Mouse (Mus musculus): ENCODE data around the gene Robo1.

DNA sequence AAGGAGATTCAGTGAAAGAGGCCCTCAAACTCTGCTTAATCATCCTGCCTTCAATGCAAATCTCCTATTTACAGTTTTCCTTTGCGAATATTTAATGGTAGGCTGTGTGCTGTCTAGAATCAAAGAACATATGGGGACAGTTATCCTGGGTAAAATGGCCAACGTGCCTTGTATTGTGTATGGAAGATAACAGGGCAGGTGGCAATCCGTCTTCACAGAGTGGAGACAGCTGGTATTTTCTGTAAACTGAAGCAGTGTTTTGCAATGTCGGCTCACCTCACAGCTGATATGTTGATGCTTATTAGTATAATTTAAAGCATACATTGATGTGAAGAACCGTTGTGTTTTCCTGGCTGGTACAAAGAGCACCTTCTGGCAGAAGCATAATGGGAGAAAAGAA lies 464.2 kb downstream of the Robo1 start:
- TF ChIP-seq CTCF (conservative IDR thresholded peaks at IDR 0.05; ENCODE audit: insufficient read depth, insufficient read length, low read depth, low read length) (no peak), POLR2A (IDR thresholded peaks at IDR 0.05; ENCODE audit: low read depth, low read length) (no peak)
